Mouse (Mus musculus) midbrain, embryonic 13.5 days (tissue): Measurements from ENCODE around the gene Gm45521. TPM values are rescaled to one million over a fixed set of nuclear protein-coding genes. Genes with fewer than 3 reads are reported as not detected.
A peak's percentile ranks its signal among the peaks of the same experiment; 100 is the strongest.

Experiments used
- ATAC-seq: fragments of 200-750 bp; cut with Nextera tagmentation; 2 replicates; pipeline ENCODE4 v1.8.0; 2017; ENCODE audit warnings: mild to moderate bottlenecking, moderate TSS enrichment, moderate library complexity
- H3K27ac ChIP-seq: fragments of 300-500 bp; sonication (generic); 2 replicates; pipeline ENCODE4 v1.5.1; 2015; ENCODE audit warnings: inconsistent platforms, mild to moderate bottlenecking, moderate library complexity
- H3K27me3 ChIP-seq: fragments of 300-500 bp; sonication (generic); 2 replicates; pipeline ENCODE4 v1.6.1; 2015; ENCODE audit warnings: mild to moderate bottlenecking, inconsistent platforms
- H3K36me3 ChIP-seq: fragments of 300-500 bp; sonication (generic); 2 replicates; pipeline ENCODE4 v1.6.1; 2015; ENCODE audit warnings: mild to moderate bottlenecking, inconsistent platforms
- H3K4me1 ChIP-seq: fragments of 300-500 bp; sonication (generic); replicated peaks from 2 replicates; pipeline ENCODE4 v1.6.1; 2015; ENCODE audit warnings: inconsistent platforms
- H3K4me2 ChIP-seq: fragments of 300-500 bp; sonication (generic); replicated peaks from 2 replicates; pipeline ENCODE4 v1.6.1; 2015; ENCODE audit warnings: moderate library complexity, mild to moderate bottlenecking, inconsistent platforms
- H3K4me3 ChIP-seq: fragments of 300-500 bp; sonication (generic); replicated peaks from 2 replicates; pipeline ENCODE4 v1.5.1; 2015; ENCODE audit warnings: mild to moderate bottlenecking, inconsistent platforms
- H3K9ac ChIP-seq: fragments of 300-500 bp; sonication (generic); replicated peaks from 2 replicates; pipeline ENCODE4 v1.6.1; 2015; ENCODE audit warnings: mild to moderate bottlenecking, inconsistent platforms
- H3K9me3 ChIP-seq: fragments of 300-500 bp; sonication (generic); 2 replicates; pipeline ENCODE4 v1.6.1; 2016; ENCODE audit warnings: mild to moderate bottlenecking, inconsistent platforms
- WGBS: fragments of 180-500 bp; shearing (Covaris S2); methylation state at CpG from one replicate; pipeline ENCODE4 v1.1.7; 2015; 5-methylcytosine and 5-hydroxymethylcytosine counted together
- polyA plus RNA-seq: library from polyadenylated mRNA; unstranded; fragments of >200 nt; fragmentation: Nextera tagmentation; extraction: Ambion mirVana; gene quantifications from 2 replicates; pipeline ENCODE4 v1.2.1, GENCODE M21; 2015

Gene Gm45521
- polyA plus RNA-seq, 1 experiment from 2014 or later = 0.42 TPM

DNA sequence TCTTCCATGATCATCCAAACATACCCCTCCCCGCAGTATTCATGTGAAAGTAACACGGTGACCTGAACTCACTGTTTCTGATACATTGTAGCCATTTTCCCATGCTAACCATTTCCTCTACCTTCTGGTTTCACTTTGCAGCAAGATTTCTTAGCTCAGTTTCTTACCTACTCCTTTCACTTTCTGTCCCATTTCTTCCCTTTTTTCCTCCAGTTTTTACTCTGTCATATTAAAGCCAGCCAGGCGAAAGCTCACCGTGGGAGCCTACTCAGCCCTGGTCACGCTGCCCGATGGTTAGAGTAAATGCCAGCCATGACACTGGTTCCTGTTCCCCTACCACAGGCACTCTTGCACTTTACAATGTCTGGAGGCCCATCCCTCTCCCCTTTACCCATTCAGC lies 29.8 kb downstream of the Gm45521 start:
- WGBS = 97% methylated on average over 6 of the region's 6 CpGs
- Histone ChIP-seq H3K27me3 (no peaks in the 10 kb centered on the region), H3K4me3 (no peak overlapping the region), H3K4me1 (no peaks in the 10 kb centered on the region), H3K9ac (no peak overlapping the region), H3K9me3 (no peaks in the 10 kb centered on the region), H3K4me2 (no peak overlapping the region), H3K27ac (no peak overlapping the region), H3K36me3 (no peaks in the 10 kb centered on the region)
- no peak for ATAC-seq

DNA sequence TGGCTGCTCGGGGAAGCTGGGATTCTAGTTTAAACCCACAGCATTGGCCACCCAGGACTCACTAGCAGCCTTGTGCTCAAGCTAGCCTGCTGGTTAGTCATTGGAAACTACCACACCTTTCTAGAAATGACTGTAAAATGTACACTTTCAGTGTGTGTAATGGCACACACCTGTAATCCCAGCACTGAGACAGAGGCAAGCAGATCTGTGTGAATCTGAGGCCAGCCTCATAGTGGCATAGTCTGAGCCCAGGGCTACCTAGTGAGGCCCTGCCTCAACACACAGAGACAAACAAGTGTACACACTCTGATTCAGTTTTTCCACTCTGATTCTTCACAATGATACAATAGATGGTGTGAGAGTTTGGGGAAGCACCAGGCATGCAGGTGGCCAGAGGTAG lies 32.3 kb downstream of the Gm45521 start:
- WGBS = 58% methylated on average over 1 of the region's 1 CpGs
- no peak for ATAC-seq
- no peaks in the 10 kb centered on the region for H3K27me3 ChIP-seq

DNA sequence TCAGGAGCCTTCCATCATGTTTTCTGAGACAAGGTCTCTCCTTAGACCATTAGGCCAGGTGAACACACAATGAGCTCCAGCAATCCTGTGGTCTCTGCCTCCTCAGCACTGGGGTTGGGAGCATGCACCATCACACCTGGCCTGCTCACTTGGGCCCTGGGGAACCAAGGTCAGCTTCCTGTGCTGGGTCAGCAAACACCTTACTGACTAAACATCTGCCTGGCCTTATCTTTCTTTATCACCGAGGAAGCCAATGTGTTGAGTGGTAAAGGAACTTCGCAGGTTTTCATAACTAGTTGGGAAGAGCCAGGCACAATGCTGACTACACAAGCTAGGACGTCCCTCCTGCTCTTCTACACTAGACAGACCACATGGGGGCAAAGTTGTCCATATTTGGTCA lies 32.9 kb downstream of the Gm45521 start:
- H3K4me1 ChIP-seq = no peaks in the 10 kb centered on the region
- H3K9ac ChIP-seq = no peak overlapping the region
- H3K9me3 ChIP-seq = no peaks in the 10 kb centered on the region
- WGBS = 86% methylated on average over 3 of the region's 3 CpGs
- no peak for ATAC-seq
- no peak overlapping the region for H3K4me2 ChIP-seq
- H3K4me3 ChIP-seq = no peak overlapping the region
- H3K27ac ChIP-seq = no peak overlapping the region
- no peaks in the 10 kb centered on the region for H3K27me3 ChIP-seq
- no peaks in the 10 kb centered on the region for H3K36me3 ChIP-seq

More for the DNA sequence above, 32.3 kb downstream of the Gm45521 start:
- Histone ChIP-seq H3K9ac (no peak overlapping the region), H3K4me3 (no peak overlapping the region), H3K4me2 (no peak overlapping the region), H3K9me3 (no peaks in the 10 kb centered on the region), H3K27ac (no peak overlapping the region), H3K4me1 (no peaks in the 10 kb centered on the region), H3K36me3 (no peaks in the 10 kb centered on the region)

DNA sequence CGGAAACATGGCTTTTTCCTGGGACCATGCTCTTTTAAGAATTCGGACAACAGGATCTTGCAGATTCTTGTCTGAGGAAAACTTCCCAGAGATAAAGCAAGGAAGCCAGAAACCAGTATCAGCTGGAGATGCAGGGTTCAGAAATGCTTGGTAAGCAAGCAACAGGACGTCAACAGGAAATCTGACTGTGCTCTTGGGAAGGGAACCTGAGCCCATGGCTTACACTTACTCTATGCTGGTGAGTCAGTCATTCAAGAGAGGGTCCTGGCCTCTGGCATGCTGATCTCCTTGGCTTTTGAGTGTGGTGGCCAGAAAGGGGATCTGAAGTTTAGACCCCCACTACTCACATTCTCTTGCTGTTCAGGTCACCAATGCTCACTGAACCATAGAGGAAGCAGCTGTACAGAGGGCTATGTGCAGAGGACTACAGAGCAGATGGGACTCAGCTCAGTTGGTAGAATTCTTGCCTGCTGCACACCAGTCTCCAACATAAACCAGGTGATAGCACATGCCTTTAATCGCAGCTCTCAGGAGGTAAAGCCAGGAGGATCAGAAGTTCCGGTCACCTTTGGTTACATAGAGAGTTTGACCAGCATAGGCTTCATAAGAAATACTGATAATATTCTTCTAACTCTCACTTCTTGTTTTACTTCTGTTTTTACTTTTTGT lies 34.2 kb downstream of the Gm45521 start:
- no peak overlapping the region for H3K9ac ChIP-seq
- H3K9me3 ChIP-seq = no peaks in the 10 kb centered on the region
- H3K4me2 ChIP-seq = no peak overlapping the region
- H3K27me3 ChIP-seq = no peaks in the 10 kb centered on the region; the same call in 1 of the 2 replicates
- H3K4me1 ChIP-seq = no peaks in the 10 kb centered on the region
- WGBS = 82% methylated on average over 5 of the region's 5 CpGs
- no peak overlapping the region for H3K27ac ChIP-seq
- H3K36me3 ChIP-seq = no peaks in the 10 kb centered on the region
- no peak overlapping the region for H3K4me3 ChIP-seq
- no peak for ATAC-seq

DNA sequence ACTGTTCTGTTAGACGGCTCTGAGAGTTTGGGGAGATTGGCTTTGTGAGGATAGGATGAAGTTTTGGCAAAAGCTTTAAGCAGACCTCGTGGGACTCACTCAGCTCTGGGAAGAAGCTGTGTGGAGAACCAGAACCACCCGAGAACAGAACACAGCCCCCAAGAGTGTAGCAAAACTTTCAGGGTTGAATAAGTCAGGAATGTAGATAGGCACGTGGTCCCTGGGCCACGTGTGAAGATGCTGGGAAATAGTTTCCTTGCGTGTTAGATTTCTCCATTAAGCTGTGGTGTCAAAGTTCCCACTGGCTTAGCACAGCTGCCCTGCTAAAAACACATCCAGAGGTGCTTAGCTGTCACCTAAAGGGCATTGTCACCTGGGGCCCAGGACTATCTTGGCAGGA lies 35.1 kb downstream of the Gm45521 start:
- ATAC-seq = no peak
- 82% methylated on average over 6 of the region's 6 CpGs for WGBS
- H3K27ac ChIP-seq = no peak overlapping the region
- H3K36me3 ChIP-seq = no peaks in the 10 kb centered on the region
- H3K9me3 ChIP-seq = no peaks in the 10 kb centered on the region
- H3K9ac ChIP-seq = no peak overlapping the region
- no peak overlapping the region for H3K4me3 ChIP-seq
- H3K27me3 ChIP-seq = no peaks in the 10 kb centered on the region; the same call in 1 of the 2 replicates
- no peak overlapping the region for H3K4me2 ChIP-seq
- 0 out of 2 replicates have a peak, but pooled peaks cover 4% of the 10 kb centered on the region for H3K4me1 ChIP-seq

DNA sequence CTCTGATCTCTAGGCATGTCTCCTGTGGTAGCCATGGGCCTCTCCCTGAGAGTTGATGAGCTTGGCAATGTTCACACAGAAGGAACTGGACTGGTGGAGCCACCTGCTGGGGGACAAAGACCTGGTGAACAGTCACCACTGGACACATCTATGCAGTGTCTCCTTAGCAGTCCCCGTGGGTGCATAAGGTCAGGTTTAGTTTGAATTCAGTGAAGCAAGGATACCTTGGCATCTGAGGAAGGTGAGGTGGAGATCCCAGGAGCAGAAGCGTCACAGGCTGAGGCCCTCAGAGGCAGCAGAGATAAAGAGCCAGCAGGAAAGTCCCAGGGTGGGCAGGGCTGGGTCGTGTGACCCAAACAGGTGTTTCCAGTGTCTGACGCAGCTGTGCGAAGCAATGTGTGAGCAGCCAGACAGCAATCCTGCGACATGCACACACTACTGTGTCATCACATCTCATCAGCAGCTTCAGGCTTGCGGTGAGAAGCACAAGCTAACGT lies 37.2 kb downstream of the Gm45521 start, which contains the start of gene Dnase1l3:
Gene Dnase1l3 (minus strand): TSS at position 303 of the 497 bp plus-strand sequence.
- Histone ChIP-seq H3K4me3 (no peak within 1 kb of the TSS), H3K4me2 (no peak within 1 kb of the TSS), H3K4me1 (0 out of 2 replicates have a peak, but pooled peaks cover 6% of the 10 kb centered on the region), H3K27ac (no peak within 1 kb of the TSS), H3K9ac (no peak within 1 kb of the TSS), H3K27me3 (peaks cover 10% of the 10 kb centered on the region), H3K36me3 (no peaks in the 10 kb centered on the region), H3K9me3 (no peaks in the 10 kb centered on the region)
- no peak for ATAC-seq
- 79% methylated on average over 8 of the region's 8 CpGs for WGBS

DNA sequence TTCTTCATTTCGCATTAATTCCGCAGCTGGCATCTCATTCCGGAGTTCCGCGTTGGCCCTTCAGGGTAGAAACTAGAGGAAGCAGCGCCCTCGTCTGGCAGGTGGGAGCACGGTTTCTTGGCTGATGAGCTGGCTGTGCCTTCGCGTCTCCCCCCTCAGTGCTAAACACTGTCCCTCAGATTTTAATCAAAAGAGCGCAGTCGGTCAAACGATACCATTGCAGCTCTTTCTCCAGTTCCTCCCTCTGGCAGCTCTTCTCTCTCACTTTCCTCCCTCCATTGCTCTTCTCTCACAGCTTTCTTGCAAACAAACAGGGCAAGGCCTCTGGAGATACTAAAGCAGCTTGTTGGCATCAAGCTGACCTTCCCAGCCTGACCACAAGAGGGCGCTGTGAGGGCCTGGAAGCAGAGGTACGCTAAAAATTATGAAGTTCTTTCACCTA lies 40.2 kb downstream of the Gm45521 start:
- Histone ChIP-seq H3K36me3 (no peaks in the 10 kb centered on the region), H3K4me2 (peak overlapping the region; percentile 39), H3K4me1 (0 out of 2 replicates have a peak, but pooled peaks cover 6% of the 10 kb centered on the region), H3K4me3 (no peak overlapping the region), H3K9ac (no peak overlapping the region), H3K27me3 (peaks cover 39% of the 10 kb centered on the region), H3K27ac (no peak overlapping the region), H3K9me3 (no peaks in the 10 kb centered on the region)
- WGBS = 2% methylated on average over 15 of the region's 15 CpGs
- peak; percentile 58 for ATAC-seq

DNA sequence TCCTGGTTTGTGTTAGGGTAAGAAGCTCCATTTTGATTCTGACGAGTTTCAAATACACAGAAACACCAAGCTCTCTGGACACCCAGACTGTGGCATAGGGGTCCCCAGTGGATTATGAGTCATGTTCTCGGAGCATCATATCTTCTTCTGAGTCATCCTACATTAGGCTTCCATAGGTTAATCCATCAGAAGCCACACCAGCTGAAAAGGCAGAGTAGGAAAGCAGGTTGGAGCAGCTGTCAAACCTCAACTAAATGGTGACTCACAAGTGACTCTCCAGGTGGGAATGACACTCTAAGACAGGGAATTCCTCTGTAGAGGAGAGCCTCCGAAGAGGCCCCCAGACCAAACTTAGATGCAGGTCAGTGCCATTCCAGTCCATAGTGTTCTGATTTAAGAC lies 41.9 kb downstream of the Gm45521 start:
- peaks cover 40% of the 10 kb centered on the region for H3K27me3 ChIP-seq
- 86% methylated on average over 3 of the region's 3 CpGs for WGBS

DNA sequence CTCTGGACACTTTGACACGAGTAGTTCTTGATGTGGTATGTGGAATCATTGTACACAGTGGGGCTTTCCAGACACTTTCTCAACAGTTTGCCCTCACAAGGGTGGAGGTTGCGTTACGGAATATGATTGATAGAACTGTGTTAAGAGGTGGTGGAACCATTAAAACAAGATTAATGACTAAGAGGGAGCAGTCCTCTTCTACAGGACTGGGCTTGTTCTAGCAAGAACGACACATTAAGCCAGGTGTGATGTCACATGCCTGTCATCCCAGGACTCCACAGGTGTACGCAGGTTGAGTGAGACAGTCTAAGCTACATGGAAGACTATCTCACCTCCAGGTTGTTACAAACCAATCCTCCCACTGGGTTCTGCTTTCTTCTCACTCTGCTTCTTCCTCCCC lies 42.3 kb downstream of the Gm45521 start:
- Histone ChIP-seq H3K9ac (no peak overlapping the region), H3K27ac (no peak overlapping the region), H3K4me3 (no peak overlapping the region), H3K36me3 (no peaks in the 10 kb centered on the region), H3K27me3 (peaks cover 44% of the 10 kb centered on the region), H3K4me2 (no peak overlapping the region), H3K9me3 (no peaks in the 10 kb centered on the region), H3K4me1 (peaks cover 18% of the 10 kb centered on the region)
- ATAC-seq = no peak
- 80% methylated on average over 5 of the region's 5 CpGs for WGBS

More for the DNA sequence above, 41.9 kb downstream of the Gm45521 start:
- ATAC-seq = no peak
- no peak overlapping the region for H3K27ac ChIP-seq
- no peaks in the 10 kb centered on the region for H3K36me3 ChIP-seq
- H3K4me3 ChIP-seq = no peak overlapping the region
- H3K4me1 ChIP-seq = peaks cover 14% of the 10 kb centered on the region
- H3K9me3 ChIP-seq = no peaks in the 10 kb centered on the region
- no peak overlapping the region for H3K4me2 ChIP-seq
- no peak overlapping the region for H3K9ac ChIP-seq

DNA sequence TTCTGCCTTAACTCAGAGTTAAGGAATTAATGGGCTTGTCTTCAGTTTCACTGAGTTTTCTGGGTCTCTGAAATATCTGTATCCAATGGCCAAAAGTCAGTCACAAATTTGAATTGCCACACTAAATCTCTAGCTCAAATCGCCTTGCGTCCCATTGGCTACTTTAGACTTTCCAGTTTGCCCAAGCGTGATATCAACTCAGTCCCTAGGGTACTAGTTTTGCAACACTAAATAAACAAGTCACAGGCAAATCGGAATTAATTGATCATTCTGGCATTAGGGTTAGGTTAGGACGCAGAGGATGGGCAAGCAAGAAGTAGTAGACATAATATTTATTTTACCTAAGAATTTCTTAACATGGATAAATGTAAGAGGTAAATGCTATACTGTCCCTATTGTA lies 43.2 kb downstream of the Gm45521 start:
- H3K27ac ChIP-seq = no peak overlapping the region
- 88% methylated on average over 5 of the region's 5 CpGs for WGBS
- H3K4me2 ChIP-seq = no peak overlapping the region

DNA sequence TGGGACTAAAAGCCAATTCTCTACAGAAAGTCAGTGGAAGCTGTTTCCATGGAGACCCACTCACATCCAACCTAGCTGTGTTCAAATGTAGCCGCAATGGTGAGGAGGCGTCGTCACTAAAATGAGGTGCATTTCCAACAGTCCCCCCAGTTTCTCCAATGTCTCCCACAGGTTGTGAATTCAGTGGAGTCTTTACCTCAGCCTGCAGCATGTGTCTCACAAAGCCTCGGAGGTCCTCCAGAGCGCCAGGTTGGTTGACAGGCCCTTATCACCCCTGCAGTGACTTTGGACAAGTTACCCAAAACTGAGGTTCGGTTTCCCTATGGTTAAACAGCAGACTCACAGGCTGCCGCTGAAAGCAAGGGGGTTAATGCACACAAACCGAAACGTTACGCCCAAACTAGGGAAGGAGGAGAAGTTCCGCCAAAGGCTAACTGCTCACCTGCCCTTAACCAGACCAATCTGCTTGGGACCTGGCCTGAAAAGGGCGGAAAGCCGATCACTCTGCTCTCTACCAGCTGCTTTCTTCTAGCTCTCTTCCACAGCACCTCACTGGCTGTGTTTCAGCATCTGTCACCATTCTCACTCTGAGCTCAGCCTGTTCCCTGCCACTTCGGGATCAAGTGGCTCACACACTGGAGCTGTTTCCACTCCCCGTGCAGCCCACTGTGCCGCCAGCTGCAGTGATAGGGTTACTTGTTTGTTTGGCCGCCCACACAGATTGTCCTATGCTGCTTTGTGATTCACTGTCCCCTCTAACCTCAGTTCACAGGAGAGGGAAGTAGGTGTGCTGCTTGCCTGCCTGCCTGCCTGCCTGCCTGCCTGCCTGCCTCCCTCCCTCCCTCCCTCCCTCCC lies 44.0 kb downstream of the Gm45521 start:
- H3K9ac ChIP-seq = no peak overlapping the region
- peaks cover 23% of the 10 kb centered on the region for H3K4me1 ChIP-seq
- no peak for ATAC-seq
- H3K36me3 ChIP-seq = no peaks in the 10 kb centered on the region
- H3K27ac ChIP-seq = no peak overlapping the region
- peaks cover 48% of the 10 kb centered on the region for H3K27me3 ChIP-seq
- no peak overlapping the region for H3K4me2 ChIP-seq
- WGBS = 26% methylated on average over 17 of the region's 17 CpGs
- no peaks in the 10 kb centered on the region for H3K9me3 ChIP-seq
- no peak overlapping the region for H3K4me3 ChIP-seq

More for the DNA sequence above, 43.2 kb downstream of the Gm45521 start:
- Histone ChIP-seq H3K4me1 (peaks cover 23% of the 10 kb centered on the region), H3K9me3 (no peaks in the 10 kb centered on the region), H3K36me3 (no peaks in the 10 kb centered on the region), H3K4me3 (no peak overlapping the region), H3K27me3 (peaks cover 48% of the 10 kb centered on the region), H3K9ac (no peak overlapping the region)
- no peak for ATAC-seq
